Mouse (Mus musculus) lung, postnatal 0 days (tissue): ENCODE results near the gene Acly. TPM values are rescaled to one million over a fixed set of nuclear protein-coding genes. Genes with fewer than 3 reads are reported as not detected.

ENCODE experiments used
- ATAC-seq: fragments of 200-750 bp; cut with Nextera tagmentation; 2 replicates; pipeline ENCODE4 v1.8.0; 2017; ENCODE audit warnings: moderate library complexity
- DNase-seq: peaks from one replicate; pipeline ENCODE4 v3.0.0-alpha.2; 2016; ENCODE audit warnings: low spot score
- H3K27ac ChIP-seq: fragments of 300-500 bp; sonication (generic); 2 replicates; pipeline ENCODE4 v1.5.1; 2014; ENCODE audit warnings: antibody characterized with exemption, mild to moderate bottlenecking, low read length, mixed read lengths
- H3K27me3 ChIP-seq: fragments of 300-500 bp; sonication (generic); replicated peaks from 2 replicates; pipeline ENCODE4 v1.6.1; 2014; ENCODE audit warnings: low read length, mixed read lengths; ENCODE audit not compliant: insufficient read depth
- H3K36me3 ChIP-seq: fragments of 300-500 bp; sonication (generic); 2 replicates; pipeline ENCODE4 v1.6.1; 2014; ENCODE audit warnings: low read length, mixed read lengths; ENCODE audit not compliant: insufficient read depth
- H3K4me1 ChIP-seq: fragments of 300-500 bp; sonication (generic); 2 replicates; pipeline ENCODE4 v1.6.1; 2014; ENCODE audit warnings: antibody characterized with exemption, low read depth, low read length, mixed read lengths; ENCODE audit not compliant: insufficient read depth
- H3K4me2 ChIP-seq: fragments of 300-500 bp; sonication (generic); replicated peaks from 2 replicates; pipeline ENCODE4 v1.6.1; 2014; ENCODE audit warnings: low read depth, mild to moderate bottlenecking, low read length, moderate library complexity, mixed read lengths
- H3K4me3 ChIP-seq: fragments of 300-500 bp; sonication (generic); 2 replicates; pipeline ENCODE4 v1.5.1; 2014; ENCODE audit warnings: low read depth, low read length
- H3K9ac ChIP-seq: fragments of 300-500 bp; sonication (generic); replicated peaks from 2 replicates; pipeline ENCODE4 v1.6.1; 2014; ENCODE audit warnings: low read depth, mild to moderate bottlenecking
- H3K9me3 ChIP-seq: fragments of 300-500 bp; sonication (generic); 2 replicates; pipeline ENCODE4 v1.6.1; 2016; ENCODE audit warnings: low read length, mixed read lengths
- CTCF ChIP-seq: IDR thresholded peaks from 2 replicates; pipeline ENCODE4 v1.5.1; 2016; ENCODE audit warnings: antibody characterized with exemption, mild to moderate bottlenecking
- EP300 ChIP-seq: IDR thresholded peaks from 2 replicates; pipeline ENCODE4 v1.6.1; 2016; ENCODE audit warnings: antibody characterized with exemption, mild to moderate bottlenecking, control low read depth
- WGBS: fragments of 180-500 bp; shearing (Covaris S2); extraction: QIAGEN DNeasy Blood & Tissue Kit; methylation state at CpG from one replicate; pipeline ENCODE4 v1.1.7; 2014; 5-methylcytosine and 5-hydroxymethylcytosine counted together
- polyA plus RNA-seq: library from polyadenylated mRNA; unstranded; fragments of >200 nt; fragmentation: Nextera tagmentation; extraction: Ambion mirVana; gene quantifications from 2 replicates; pipeline ENCODE4 v1.2.1, GENCODE M21; 2015

Gene Acly
- polyA plus RNA-seq, 1 experiment from 2014 or later: 85.7 TPM

DNA sequence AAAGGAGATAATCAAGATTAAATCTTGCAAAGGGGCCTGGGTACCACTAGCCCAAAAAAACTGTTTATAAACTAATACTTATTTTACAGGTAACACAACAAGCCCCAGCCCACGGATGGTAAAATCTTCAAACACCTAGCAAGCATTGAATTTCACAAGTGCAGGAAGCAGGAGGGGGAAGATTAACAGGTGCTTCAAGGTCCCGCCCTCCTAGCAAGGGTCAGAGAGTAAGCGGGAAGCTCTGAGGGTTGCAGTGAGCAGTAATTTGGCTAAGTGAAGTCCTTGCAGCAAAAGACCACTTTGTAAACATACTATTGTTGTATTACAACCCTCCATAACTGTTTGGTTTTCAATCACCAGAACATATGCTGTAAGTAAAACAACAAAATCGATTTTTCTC, 70.6 kb downstream of the Acly start:
- no peaks in the 10 kb centered on the region for H3K27me3 ChIP-seq
- no peak for TF ChIP-seq CTCF
- no peak for TF ChIP-seq EP300
- no peak overlapping the region for H3K27ac ChIP-seq
- DNase-seq: peak; percentile 69
- H3K36me3 ChIP-seq: no peaks in the 10 kb centered on the region
- H3K4me2 ChIP-seq: no peak overlapping the region
- no peaks in the 10 kb centered on the region for H3K4me1 ChIP-seq
- no peak overlapping the region for H3K4me3 ChIP-seq
- no peak overlapping the region for H3K9ac ChIP-seq
- no peaks in the 10 kb centered on the region for H3K9me3 ChIP-seq
- peak; percentile 84 for ATAC-seq
- WGBS: 53% methylated on average over 4 of the region's 4 CpGs

DNA sequence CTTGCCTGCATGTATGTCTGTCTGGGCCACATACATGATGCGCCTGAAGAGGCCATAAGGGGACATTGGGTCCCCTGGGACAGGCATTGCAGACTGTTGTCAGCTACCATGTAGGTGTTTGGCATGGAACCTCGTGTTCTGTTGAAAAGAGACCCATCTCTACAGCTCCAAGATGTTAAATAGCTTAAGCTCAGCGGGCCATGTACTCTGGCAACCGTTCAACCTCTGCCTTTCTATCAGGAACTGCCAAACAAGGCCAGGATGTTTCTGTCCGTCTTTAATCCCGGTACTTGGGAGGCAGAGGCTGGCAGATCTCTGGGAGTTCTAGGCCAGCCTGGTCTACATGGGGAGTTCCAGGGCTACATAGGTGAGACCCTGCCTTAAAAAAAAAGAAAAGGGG, 85.2 kb downstream of the Acly start:
- ATAC-seq (no peak), DNase-seq (no peak)
- H3K4me1 ChIP-seq: peaks cover 6% of the 10 kb centered on the region; the same call in 1 of the 2 replicates
- H3K4me3 ChIP-seq: no peak overlapping the region
- 80% methylated on average over 6 of the region's 6 CpGs for WGBS
- H3K9ac ChIP-seq: no peak overlapping the region
- no peaks in the 10 kb centered on the region for H3K36me3 ChIP-seq
- no peak for TF ChIP-seq EP300
- TF ChIP-seq CTCF: no peak
- H3K27ac ChIP-seq: no peak overlapping the region
- no peak overlapping the region for H3K4me2 ChIP-seq
- H3K9me3 ChIP-seq: no peaks in the 10 kb centered on the region
- no peaks in the 10 kb centered on the region for H3K27me3 ChIP-seq

GRCm38 (mm10) chr11:100441797-100442196, 86.0 kb downstream of the Acly start, which contains the start of the genes Nt5c3b and Klhl10:
Gene Nt5c3b (minus strand): TSS chr11:100441808.
Gene Klhl10 (plus strand): TSS chr11:100441917.
- Histone ChIP-seq H3K4me3 (peak within 1 kb of the TSS; percentile 84), H3K27ac (no peak within 1 kb of the TSS), H3K4me2 (peak within 1 kb of the TSS; percentile 93), H3K27me3 (no peaks in the 10 kb centered on the region), H3K9ac (peak within 1 kb of the TSS; percentile 64), H3K9me3 (no peaks in the 10 kb centered on the region), H3K36me3 (no peaks in the 10 kb centered on the region), H3K4me1 (peaks cover 6% of the 10 kb centered on the region; the same call in 1 of the 2 replicates)
- no peak for ATAC-seq
- DNase-seq: no peak
- no peak for TF ChIP-seq CTCF
- no peak for TF ChIP-seq EP300
- 86% methylated on average over 8 of the region's 8 CpGs for WGBS

- TF ChIP-seq EP300: no peak
- no peak for TF ChIP-seq CTCF
- Histone ChIP-seq H3K27ac (no peak overlapping the region), H3K4me2 (peak overlapping the region; percentile 93), H3K4me1 (peaks cover 6% of the 10 kb centered on the region; the same call in 1 of the 2 replicates), H3K9ac (peak overlapping the region; percentile 64), H3K9me3 (no peaks in the 10 kb centered on the region), H3K4me3 (peak overlapping the region; percentile 84), H3K36me3 (no peaks in the 10 kb centered on the region), H3K27me3 (no peaks in the 10 kb centered on the region)
- DNase-seq (peak; percentile 93), ATAC-seq (peak; percentile 98)
- 1% methylated on average over 47 of the region's 52 CpGs for WGBS
These were observed 86.9 kb downstream of the Acly start for GRCm38 (mm10) chr11:100440691-100441522.

DNA sequence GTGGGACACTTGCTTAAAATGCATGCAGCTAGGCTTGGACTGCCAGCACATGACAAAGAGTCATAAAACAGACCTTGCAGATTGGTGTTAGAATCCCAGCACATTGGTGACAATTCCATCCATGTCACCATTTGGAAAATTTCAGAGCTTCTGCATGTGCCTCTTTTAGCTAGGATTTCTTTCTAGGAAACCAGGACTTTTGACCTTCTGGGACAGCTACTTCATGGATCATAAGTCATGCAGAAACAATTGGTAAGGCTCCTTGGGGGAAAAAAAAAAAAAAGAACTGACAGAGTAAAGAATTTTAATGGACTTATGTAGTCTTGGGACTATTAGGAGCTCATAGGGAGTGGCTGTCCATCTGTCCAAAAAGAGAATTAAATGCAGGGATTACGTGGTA, 89.9 kb downstream of the Acly start:
- Histone ChIP-seq H3K4me2 (no peak overlapping the region), H3K4me3 (no peak overlapping the region), H3K27ac (no peak overlapping the region), H3K9me3 (no peaks in the 10 kb centered on the region), H3K4me1 (peaks cover 6% of the 10 kb centered on the region; the same call in 1 of the 2 replicates), H3K36me3 (no peaks in the 10 kb centered on the region), H3K27me3 (no peaks in the 10 kb centered on the region), H3K9ac (no peak overlapping the region)
- TF ChIP-seq EP300 (no peak), CTCF (no peak)
- ATAC-seq: no peak
- DNase-seq: no peak
- WGBS: 82% methylated on average over 1 of the region's 1 CpGs

GRCm38 (mm10) chr11:100435678-100436246, 92.0 kb downstream of the Acly start:
- H3K9me3 ChIP-seq: no peaks in the 10 kb centered on the region
- H3K4me3 ChIP-seq: no peak overlapping the region
- no peak overlapping the region for H3K9ac ChIP-seq
- H3K27me3 ChIP-seq: no peaks in the 10 kb centered on the region
- no peak for DNase-seq
- no peak overlapping the region for H3K27ac ChIP-seq
- 78% methylated on average over 9 of the region's 9 CpGs for WGBS
- TF ChIP-seq EP300 (no peak), CTCF (no peak)
- H3K4me2 ChIP-seq: no peak overlapping the region
- no peaks in the 10 kb centered on the region for H3K36me3 ChIP-seq
- peaks cover 6% of the 10 kb centered on the region; the same call in 1 of the 2 replicates for H3K4me1 ChIP-seq
- ATAC-seq: no peak
